Mouse (Mus musculus) gastrocnemius, postnatal 36 days (tissue): ENCODE measurements around the gene Slco2a1. TPM values are rescaled to one million over a fixed set of nuclear protein-coding genes. Genes with fewer than 3 reads are reported as not detected.

ENCODE experiments used
- total RNA-seq, 2 experiments: library from RNA; stranded (reverse); gene quantifications; 2 replicates each; pipeline ENCODE4 v1.2.3; 2021

The Slco2a1 gene
- total RNA-seq, 2 experiments from 2014 or later, result 0.54 to 0.64 TPM

Other genes with a start within 250 kb of the Slco2a1 start
- gene Ryk, start 153.8 kb upstream of the Slco2a1 start, total RNA-seq, result 10 to 100 TPM; 40.7 to 46.7 TPM
- under 1 TPM; 0.66 to 0.81 TPM for gene Rab6b, start 123.1 kb downstream of the Slco2a1 start, total RNA-seq
- gene Srprb, start 213.4 kb downstream of the Slco2a1 start, total RNA-seq, result 10 to 100 TPM; 16.3 to 18.0 TPM
- gene Gm20425, start 241.6 kb downstream of the Slco2a1 start, total RNA-seq, result under 1 TPM; 0.42 to 0.74 TPM
- gene Trf, start 241.7 kb downstream of the Slco2a1 start, total RNA-seq, result 10 to 100 TPM in 1 of 2 experiments, 1 to 10 TPM in 1; 7.9 to 10.8 TPM